Comparison of ENCODE assay signal across 27 mouse cellular contexts in the genomic region with DNA sequence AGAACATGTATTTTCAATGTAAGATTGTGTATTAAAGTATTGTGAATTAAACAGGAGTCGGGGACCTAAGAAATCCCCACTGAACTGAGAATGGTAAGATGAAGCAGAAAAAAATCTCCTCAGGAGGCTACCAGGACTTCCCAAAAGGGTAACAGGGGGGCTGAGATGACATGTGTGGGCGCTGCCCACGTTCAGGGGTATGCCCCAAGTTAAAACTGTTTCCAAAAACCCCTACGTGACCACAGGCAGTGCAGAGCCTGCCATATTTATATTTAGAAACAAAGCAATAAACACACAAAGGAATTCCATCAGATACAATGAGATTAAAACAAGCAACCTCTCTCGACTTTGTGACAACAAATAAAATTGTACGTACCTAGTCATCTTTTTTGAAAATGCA.
"Had no signal": no experiment of that assay in that cellular context is flagged by ENCODE, and none has a peak within 500 bp of the region (broad histone marks: within the 10 kb centered on the region; RNA-seq: fewer than 3 reads in every experiment).

No protein-coding gene starts in this region.

- H3K27ac ChIP-seq: gastrocnemius, adult 2 months; heart, embryonic 10.5 days; hindbrain, embryonic 10.5 days; hindbrain, embryonic 12.5 days; hindbrain, embryonic 14.5 days; intestine, embryonic 15.5 days; layer of hippocampus, adult 2 months; left cerebral cortex, adult 2 months; limb, embryonic 10.5 days; limb, embryonic 12.5 days; liver, embryonic 13.5 days; liver, embryonic 15.5 days had no signal

- H3K4me3 ChIP-seq: gastrocnemius, adult 2 months; heart, embryonic 10.5 days; heart, embryonic 12.5 days; hindbrain, embryonic 10.5 days; hindbrain, embryonic 12.5 days; intestine, embryonic 15.5 days; layer of hippocampus, adult 2 months; left cerebral cortex, adult 2 months; limb, embryonic 10.5 days; limb, embryonic 12.5 days; liver, embryonic 13.5 days; liver, embryonic 15.5 days had no signal

- H3K4me1 ChIP-seq: intestine, embryonic 15.5 days; liver, embryonic 13.5 days; liver, embryonic 15.5 days had no signal

- H3K36me3 ChIP-seq: heart, embryonic 10.5 days; heart, embryonic 12.5 days; hindbrain, embryonic 10.5 days; hindbrain, embryonic 12.5 days; intestine, embryonic 15.5 days; limb, embryonic 10.5 days; limb, embryonic 12.5 days; liver, embryonic 13.5 days; liver, embryonic 15.5 days had no signal

- ATAC-seq: hindbrain, embryonic 16.5 days; intestine, embryonic 15.5 days; intestine, postnatal 0 days had no signal

- H3K9ac ChIP-seq: heart, embryonic 12.5 days; hindbrain, embryonic 12.5 days; hindbrain, embryonic 14.5 days; intestine, embryonic 15.5 days; limb, embryonic 12.5 days; liver, embryonic 13.5 days; liver, embryonic 15.5 days had no signal

- H3K4me2 ChIP-seq: heart, embryonic 12.5 days; hindbrain, embryonic 12.5 days; hindbrain, embryonic 14.5 days; intestine, embryonic 15.5 days; limb, embryonic 12.5 days; liver, embryonic 11.5 days; liver, embryonic 13.5 days; liver, embryonic 15.5 days had no signal

- H3K27me3 ChIP-seq: hindbrain, embryonic 12.5 days; intestine, embryonic 15.5 days; limb, embryonic 12.5 days; liver, embryonic 13.5 days; liver, embryonic 15.5 days had no signal

- DNase-seq: gastrocnemius, adult 2 months; gastrocnemius, postnatal 10 days; gastrocnemius, postnatal 25 days; heart, adult 18-20 months; heart, postnatal 10 days; heart, postnatal 4 days; kidney, adult 18-20 months; kidney, adult 8-10 months; kidney, postnatal 10 days; kidney, postnatal 25 days; kidney, postnatal 4 days; liver; liver, embryonic 13.5 days had no signal

- H3K9me3 ChIP-seq: heart, embryonic 10.5 days; heart, embryonic 12.5 days; hindbrain, embryonic 10.5 days; hindbrain, embryonic 12.5 days; intestine, embryonic 15.5 days; limb, embryonic 10.5 days; limb, embryonic 12.5 days; liver, embryonic 13.5 days; liver, embryonic 15.5 days had no signal
